Mouse (Mus musculus): ENCODE data around the gene Stk39. TPM values are rescaled to one million over a fixed set of nuclear protein-coding genes. Genes with fewer than 3 reads are reported as not detected.

Gene Stk39
- polyA plus RNA-seq, 1 experiment from 2014 or later = 21.4 TPM

- no peaks in the 10 kb centered on the region for H3K4me1 ChIP-seq (ENCODE audit: control insufficient read depth, insufficient read depth, low read length)
- H3K27ac ChIP-seq (ENCODE audit: low read length) = no peak overlapping the region
- H3K9me3 ChIP-seq (replicated peaks; ENCODE audit: control insufficient read depth, low read length, poor library complexity, severe bottlenecking) = no peaks in the 10 kb centered on the region
- H3K27me3 ChIP-seq (ENCODE audit: control insufficient read depth, insufficient read depth, low read depth, low read length) = no peaks in the 10 kb centered on the region
- no peak overlapping the region for H3K4me3 ChIP-seq (ENCODE audit: low read depth, low read length)
- no peaks in the 10 kb centered on the region for H3K36me3 ChIP-seq (ENCODE audit: control insufficient read depth, insufficient read depth, low read length)
- no peak for ATAC-seq
- 95% methylated on average over 10 of the region's 10 CpGs for WGBS
- no peak overlapping the region for H3K4me2 ChIP-seq (ENCODE audit: low read length)
- no peak overlapping the region for H3K9ac ChIP-seq (ENCODE audit: low read depth, low read length)
Observed at GRCm38 (mm10) chr2:68288106-68288505, 184.0 kb downstream of the Stk39 start.

GRCm38 (mm10) chr2:68284391-68284790 lies 187.7 kb downstream of the Stk39 start:
- ATAC-seq = no peak
- Histone ChIP-seq H3K27me3 (ENCODE audit: control insufficient read depth, insufficient read depth, low read depth, low read length) (no peaks in the 10 kb centered on the region), H3K9ac (ENCODE audit: low read depth, low read length) (no peak overlapping the region), H3K4me2 (ENCODE audit: low read length) (no peak overlapping the region), H3K36me3 (ENCODE audit: control insufficient read depth, insufficient read depth, low read length) (no peaks in the 10 kb centered on the region), H3K27ac (ENCODE audit: low read length) (no peak overlapping the region), H3K4me3 (ENCODE audit: low read depth, low read length) (no peak overlapping the region), H3K4me1 (ENCODE audit: control insufficient read depth, insufficient read depth, low read length) (no peaks in the 10 kb centered on the region), H3K9me3 (replicated peaks; ENCODE audit: control insufficient read depth, low read length, poor library complexity, severe bottlenecking) (no peaks in the 10 kb centered on the region)
- 88% methylated on average over 2 of the region's 2 CpGs for WGBS

- 50% methylated on average over 6 of the region's 6 CpGs for WGBS
- peak overlapping the region; percentile 40; the same call in 1 of the 2 replicates for H3K27ac ChIP-seq (ENCODE audit: low read length)
- ATAC-seq = peak; percentile 66
Observed at GRCm38 (mm10) chr2:68283021-68283548, 189.0 kb downstream of the Stk39 start.

GRCm38 (mm10) chr2:68281575-68281974 lies 190.5 kb downstream of the Stk39 start:
- H3K9me3 ChIP-seq (replicated peaks; ENCODE audit: control insufficient read depth, low read length, poor library complexity, severe bottlenecking) = no peaks in the 10 kb centered on the region
- no peaks in the 10 kb centered on the region for H3K36me3 ChIP-seq (ENCODE audit: control insufficient read depth, insufficient read depth, low read length)
- H3K4me3 ChIP-seq (ENCODE audit: low read depth, low read length) = no peak overlapping the region
- H3K27me3 ChIP-seq (ENCODE audit: control insufficient read depth, insufficient read depth, low read depth, low read length) = no peaks in the 10 kb centered on the region
- ATAC-seq = no peak
- no peak overlapping the region for H3K4me2 ChIP-seq (ENCODE audit: low read length)
- no peaks in the 10 kb centered on the region for H3K4me1 ChIP-seq (ENCODE audit: control insufficient read depth, insufficient read depth, low read length)
- 91% methylated on average over 3 of the region's 3 CpGs for WGBS
- no peak overlapping the region for H3K9ac ChIP-seq (ENCODE audit: low read depth, low read length)
- no peak overlapping the region for H3K27ac ChIP-seq (ENCODE audit: low read length)

More at GRCm38 (mm10) chr2:68283021-68283548, 189.0 kb downstream of the Stk39 start:
- H3K27me3 ChIP-seq (ENCODE audit: control insufficient read depth, insufficient read depth, low read depth, low read length) = no peaks in the 10 kb centered on the region
- no peak overlapping the region for H3K4me3 ChIP-seq (ENCODE audit: low read depth, low read length)
- H3K36me3 ChIP-seq (ENCODE audit: control insufficient read depth, insufficient read depth, low read length) = no peaks in the 10 kb centered on the region
- no peaks in the 10 kb centered on the region for H3K9me3 ChIP-seq (replicated peaks; ENCODE audit: control insufficient read depth, low read length, poor library complexity, severe bottlenecking)
- no peak overlapping the region for H3K9ac ChIP-seq (ENCODE audit: low read depth, low read length)
- no peak overlapping the region for H3K4me2 ChIP-seq (ENCODE audit: low read length)
- no peaks in the 10 kb centered on the region for H3K4me1 ChIP-seq (ENCODE audit: control insufficient read depth, insufficient read depth, low read length)

- H3K27ac ChIP-seq (ENCODE audit: low read length) = no peak overlapping the region
- WGBS = 60% methylated on average over 4 of the region's 4 CpGs
- H3K36me3 ChIP-seq (ENCODE audit: control insufficient read depth, insufficient read depth, low read length) = peaks cover 4% of the 10 kb centered on the region
- no peak overlapping the region for H3K9ac ChIP-seq (ENCODE audit: low read depth, low read length)
- H3K4me1 ChIP-seq (ENCODE audit: control insufficient read depth, insufficient read depth, low read length) = no peaks in the 10 kb centered on the region
- H3K9me3 ChIP-seq (replicated peaks; ENCODE audit: control insufficient read depth, low read length, poor library complexity, severe bottlenecking) = 0 out of 2 replicates have a peak, but pooled peaks cover 2% of the 10 kb centered on the region
- H3K27me3 ChIP-seq (ENCODE audit: control insufficient read depth, insufficient read depth, low read depth, low read length) = no peaks in the 10 kb centered on the region
- no peak for ATAC-seq
- no peak overlapping the region for H3K4me2 ChIP-seq (ENCODE audit: low read length)
- H3K4me3 ChIP-seq (ENCODE audit: low read depth, low read length) = no peak overlapping the region
Observed at GRCm38 (mm10) chr2:68271301-68271700, 200.8 kb downstream of the Stk39 start.

GRCm38 (mm10) chr2:68270836-68271235 lies 201.2 kb downstream of the Stk39 start:
- no peak for ATAC-seq
- Histone ChIP-seq H3K27ac (ENCODE audit: low read length) (no peak overlapping the region), H3K36me3 (ENCODE audit: control insufficient read depth, insufficient read depth, low read length) (peaks cover 4% of the 10 kb centered on the region), H3K9ac (ENCODE audit: low read depth, low read length) (no peak overlapping the region), H3K9me3 (replicated peaks; ENCODE audit: control insufficient read depth, low read length, poor library complexity, severe bottlenecking) (0 out of 2 replicates have a peak, but pooled peaks cover 2% of the 10 kb centered on the region), H3K27me3 (ENCODE audit: control insufficient read depth, insufficient read depth, low read depth, low read length) (no peaks in the 10 kb centered on the region), H3K4me1 (ENCODE audit: control insufficient read depth, insufficient read depth, low read length) (no peaks in the 10 kb centered on the region), H3K4me3 (ENCODE audit: low read depth, low read length) (no peak overlapping the region), H3K4me2 (ENCODE audit: low read length) (no peak overlapping the region)
- WGBS = 80% methylated on average over 6 of the region's 6 CpGs

- H3K9me3 ChIP-seq (replicated peaks; ENCODE audit: control insufficient read depth, low read length, poor library complexity, severe bottlenecking) = 0 out of 2 replicates have a peak, but pooled peaks cover 2% of the 10 kb centered on the region
- WGBS = 92% methylated on average over 4 of the region's 4 CpGs
Observed at GRCm38 (mm10) chr2:68269646-68270045, 202.4 kb downstream of the Stk39 start.

GRCm38 (mm10) chr2:68264826-68265225 lies 207.2 kb downstream of the Stk39 start:
- H3K36me3 ChIP-seq (ENCODE audit: control insufficient read depth, insufficient read depth, low read length) = no peaks in the 10 kb centered on the region
- H3K4me1 ChIP-seq (ENCODE audit: control insufficient read depth, insufficient read depth, low read length) = 0 out of 2 replicates have a peak, but pooled peaks cover 2% of the 10 kb centered on the region
- no peak overlapping the region for H3K4me3 ChIP-seq (ENCODE audit: low read depth, low read length)
- ATAC-seq = no peak
- 87% methylated on average over 5 of the region's 5 CpGs for WGBS
- H3K27me3 ChIP-seq (ENCODE audit: control insufficient read depth, insufficient read depth, low read depth, low read length) = no peaks in the 10 kb centered on the region
- no peak overlapping the region for H3K27ac ChIP-seq (ENCODE audit: low read length)
- H3K9me3 ChIP-seq (replicated peaks; ENCODE audit: control insufficient read depth, low read length, poor library complexity, severe bottlenecking) = no peaks in the 10 kb centered on the region
- no peak overlapping the region for H3K4me2 ChIP-seq (ENCODE audit: low read length)
- H3K9ac ChIP-seq (ENCODE audit: low read depth, low read length) = no peak overlapping the region

More at GRCm38 (mm10) chr2:68269646-68270045, 202.4 kb downstream of the Stk39 start:
- Histone ChIP-seq H3K9ac (ENCODE audit: low read depth, low read length) (no peak overlapping the region), H3K4me2 (ENCODE audit: low read length) (no peak overlapping the region), H3K36me3 (ENCODE audit: control insufficient read depth, insufficient read depth, low read length) (peaks cover 4% of the 10 kb centered on the region), H3K4me1 (ENCODE audit: control insufficient read depth, insufficient read depth, low read length) (no peaks in the 10 kb centered on the region), H3K27me3 (ENCODE audit: control insufficient read depth, insufficient read depth, low read depth, low read length) (no peaks in the 10 kb centered on the region), H3K27ac (ENCODE audit: low read length) (no peak overlapping the region), H3K4me3 (ENCODE audit: low read depth, low read length) (no peak overlapping the region)
- no peak for ATAC-seq

GRCm38 (mm10) chr2:68260911-68261310 lies 211.2 kb downstream of the Stk39 start:
- H3K9ac ChIP-seq (ENCODE audit: low read depth, low read length) = no peak overlapping the region
- H3K4me1 ChIP-seq (ENCODE audit: control insufficient read depth, insufficient read depth, low read length) = peaks cover 8% of the 10 kb centered on the region
- H3K4me3 ChIP-seq (ENCODE audit: low read depth, low read length) = no peak overlapping the region
- no peaks in the 10 kb centered on the region for H3K36me3 ChIP-seq (ENCODE audit: control insufficient read depth, insufficient read depth, low read length)
- H3K27me3 ChIP-seq (ENCODE audit: control insufficient read depth, insufficient read depth, low read depth, low read length) = no peaks in the 10 kb centered on the region
- no peak overlapping the region for H3K4me2 ChIP-seq (ENCODE audit: low read length)
- H3K9me3 ChIP-seq (replicated peaks; ENCODE audit: control insufficient read depth, low read length, poor library complexity, severe bottlenecking) = no peaks in the 10 kb centered on the region
- H3K27ac ChIP-seq (ENCODE audit: low read length) = no peak overlapping the region
- 94% methylated on average over 2 of the region's 2 CpGs for WGBS
- no peak for ATAC-seq

Data from midbrain, embryonic 16.5 days (tissue).